ENCODE assay signal across 15 mouse cellular contexts in the genomic region with DNA sequence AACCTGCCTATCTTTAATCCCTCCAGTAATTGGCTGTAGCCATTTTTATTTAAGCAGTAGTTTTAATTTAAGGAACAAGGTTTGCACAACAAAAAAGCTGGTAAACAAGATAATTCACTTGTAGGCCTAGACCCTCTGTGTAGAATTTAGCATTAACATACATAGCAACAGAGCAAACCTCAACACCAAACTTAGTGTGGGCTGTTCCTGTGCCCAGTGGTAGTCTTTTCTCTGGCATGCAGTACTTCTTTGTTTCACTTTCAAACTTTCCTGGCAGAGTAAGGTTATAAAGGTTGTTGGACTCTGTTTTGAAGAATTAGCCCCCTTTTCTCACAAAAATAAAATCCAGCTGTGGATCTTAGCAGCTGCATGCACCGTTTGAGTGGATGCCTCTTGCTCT. TPM values are rescaled to one million over a fixed set of nuclear protein-coding genes. Genes with fewer than 3 reads are reported as not detected.
DNase-seq lines count a peak whose midpoint lies in the region; ATAC-seq lines count a peak whose summit lies in the region.
"Had no signal": no experiment of that assay in that cellular context is flagged by ENCODE, and none has a peak within 500 bp of the region (broad histone marks: within the 10 kb centered on the region; RNA-seq: fewer than 3 reads in every experiment).

No protein-coding gene starts in this region.

- peaks cover 9% of the 10 kb centered on the region for H3K36me3 ChIP-seq in megakaryocyte, embryonic 14.5 days (replicated peaks; ENCODE audit: low read length)
- H3K36me3 ChIP-seq: intestine, embryonic 15.5 days; limb, embryonic 12.5 days; lung, embryonic 15.5 days had no signal

- ATAC-seq in hematopoietic stem cell, adult 5-6 weeks (replicated peaks in 1 of 2; ENCODE audit: insufficient read depth in 1 of 2, low FRiP score in 2 of 2, low TSS enrichment in 1 of 2, low read depth in 1 of 2, poor library complexity in 2 of 2, severe bottlenecking in 2 of 2) = peak; percentile 54 to 67; a peak in 3 of 4 replicates
- ATAC-seq: forebrain, embryonic 16.5 days; intestine, embryonic 15.5 days had no signal

- no peaks in the 10 kb centered on the region for H3K27me3 ChIP-seq in megakaryocyte, embryonic 14.5 days (replicated peaks)
- H3K27me3 ChIP-seq: intestine, embryonic 15.5 days; limb, embryonic 12.5 days; lung, embryonic 15.5 days had no signal

- peak overlapping the region; percentile 88 for H3K4me3 ChIP-seq in megakaryocyte, embryonic 14.5 days (replicated peaks)
- H3K4me3 ChIP-seq: intestine, embryonic 15.5 days; layer of hippocampus, adult 2 months; left cerebral cortex, adult 2 months; limb, embryonic 12.5 days; lung, embryonic 15.5 days had no signal

- H3K4me1 ChIP-seq in megakaryocyte, embryonic 14.5 days = peaks cover 64% of the 10 kb centered on the region
- H3K4me1 ChIP-seq: intestine, embryonic 15.5 days; lung, embryonic 15.5 days had no signal

- peak; percentile 42 for DNase-seq in 416B (ENCODE audit: low read depth)
- DNase-seq in CD4-positive helper T cell, adult 2 months (ENCODE audit: low read depth, low spot score) = peak; percentile 10
- DNase-seq in lung, postnatal 36 days = no peak
- no peak for DNase-seq in ovary, postnatal 14 days (ENCODE audit: low spot score)
- DNase-seq in adrenal gland, postnatal 36 days = no peak
- DNase-seq: cerebellum, adult 9-11 months; heart, postnatal 4 days had no signal

- H3K9me3 ChIP-seq in megakaryocyte, embryonic 14.5 days = no peaks in the 10 kb centered on the region
- H3K9me3 ChIP-seq: intestine, embryonic 15.5 days; limb, embryonic 12.5 days; lung, embryonic 15.5 days had no signal

RNA-seq across cellular contexts. Expression of gene Ssbp2, which starts 48.9 kb away (rescaled TPM):
- 108 and 117 TPM in 2 replicates for total RNA-seq in hematopoietic stem cell, adult 5-6 weeks (2017)
- polyA plus RNA-seq in megakaryocyte, embryonic 14.5 days (2012; ENCODE audit: insufficient read depth, low replicate concordance) = 15.0 TPM in 2 replicates
- total RNA-seq in adrenal gland, postnatal 36 days (2021) = 10 to 100 TPM; 26.4 to 30.4 TPM

Comparison
In these comparisons a context has a peak if more than half of its experiments do, and no peak if none do; other contexts are left out.
1. DNase-seq: peak in 416B (single experiment) and CD4-positive helper T cell, adult 2 months (single experiment); none in lung, postnatal 36 days (single experiment), ovary, postnatal 14 days (single experiment) and adrenal gland, postnatal 36 days (0 of 2).